Mouse (Mus musculus) neural tube, embryonic 14.5 days (tissue): Measurements from ENCODE around the gene Itga9. TPM values are rescaled to one million over a fixed set of nuclear protein-coding genes. Genes with fewer than 3 reads are reported as not detected.

ENCODE experiments used
- ATAC-seq: fragments of 200-750 bp; cut with Nextera tagmentation; 2 replicates; pipeline ENCODE4 v1.8.0; 2017; ENCODE audit warnings: low read depth, mild to moderate bottlenecking, moderate TSS enrichment, moderate library complexity
- H3K27ac ChIP-seq: fragments of 300-500 bp; sonication (generic); 2 replicates; pipeline ENCODE4 v1.5.1; 2014; ENCODE audit warnings: low read depth, mild to moderate bottlenecking, control low read depth, low read length, moderate library complexity, mixed read lengths
- H3K27me3 ChIP-seq: fragments of 300-500 bp; sonication (generic); 2 replicates; pipeline ENCODE4 v1.6.1; 2014; ENCODE audit warnings: low read length; ENCODE audit not compliant: control insufficient read depth, insufficient read depth
- H3K36me3 ChIP-seq: fragments of 300-500 bp; sonication (generic); 2 replicates; pipeline ENCODE4 v1.6.1; 2014; ENCODE audit warnings: low read length, mixed read lengths; ENCODE audit not compliant: control insufficient read depth, insufficient read depth
- H3K4me1 ChIP-seq: fragments of 300-500 bp; sonication (generic); 2 replicates; pipeline ENCODE4 v1.6.1; 2014; ENCODE audit warnings: low read length; ENCODE audit not compliant: control insufficient read depth, insufficient read depth
- H3K4me2 ChIP-seq: fragments of 300-500 bp; sonication (generic); 2 replicates; pipeline ENCODE4 v1.6.1; 2014; ENCODE audit warnings: mild to moderate bottlenecking, low read depth, low read length, control low read depth
- H3K4me3 ChIP-seq: fragments of 300-500 bp; sonication (generic); 2 replicates; pipeline ENCODE4 v1.5.1; 2014; ENCODE audit warnings: low read depth, low read length, control low read depth, mixed read lengths
- H3K9ac ChIP-seq: fragments of 300-500 bp; sonication (generic); replicated peaks from 2 replicates; pipeline ENCODE4 v1.6.1; 2014; ENCODE audit warnings: low read depth, mild to moderate bottlenecking, control low read depth, low read length, mixed read lengths
- H3K9me3 ChIP-seq: fragments of 300-500 bp; sonication (generic); 2 replicates; pipeline ENCODE4 v1.6.1; 2016; ENCODE audit warnings: low read length; ENCODE audit not compliant: control insufficient read depth
- WGBS: fragments of 180-500 bp; shearing (Covaris S2); extraction: QIAGEN DNeasy Blood & Tissue Kit; methylation state at CpG from one replicate; pipeline ENCODE4 v1.1.7; 2014; 5-methylcytosine and 5-hydroxymethylcytosine counted together
- polyA plus RNA-seq: library from polyadenylated mRNA; unstranded; fragments of >200 nt; fragmentation: Nextera tagmentation; extraction: Ambion mirVana; gene quantifications from 2 replicates; pipeline ENCODE4 v1.2.1, GENCODE M21; 2014

The Itga9 gene
- polyA plus RNA-seq, 1 experiment from 2014 or later = 1.7 TPM

DNA sequence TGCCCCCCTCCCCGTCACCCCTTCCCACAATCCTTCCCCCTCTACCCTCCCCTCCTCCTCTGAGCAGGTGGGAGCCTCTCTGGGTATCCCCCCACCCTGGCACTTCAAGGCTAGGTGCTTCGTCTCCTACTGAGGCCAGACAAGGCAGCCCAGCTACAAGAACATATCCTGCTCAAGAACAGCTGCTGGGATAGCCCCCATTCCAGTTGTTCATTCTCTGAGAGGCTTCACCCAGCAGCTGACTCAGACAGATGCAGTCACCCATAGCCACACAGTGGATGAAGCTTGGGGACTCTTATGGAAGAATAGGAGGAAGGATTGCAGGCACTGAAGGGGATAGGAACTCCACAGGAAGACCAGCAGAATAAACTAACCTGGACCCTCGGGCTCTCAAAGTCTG, 157.2 kb downstream of the Itga9 start:
- H3K4me3 ChIP-seq = no peak overlapping the region
- H3K27ac ChIP-seq = no peak overlapping the region
- no peaks in the 10 kb centered on the region for H3K9me3 ChIP-seq
- H3K36me3 ChIP-seq = no peaks in the 10 kb centered on the region
- no peak for ATAC-seq
- H3K4me2 ChIP-seq = no peak overlapping the region
- WGBS = 79% methylated on average over 3 of the region's 3 CpGs
- peaks cover 3% of the 10 kb centered on the region; the same call in 1 of the 2 replicates for H3K4me1 ChIP-seq
- no peak overlapping the region for H3K9ac ChIP-seq
- H3K27me3 ChIP-seq = no peaks in the 10 kb centered on the region

DNA sequence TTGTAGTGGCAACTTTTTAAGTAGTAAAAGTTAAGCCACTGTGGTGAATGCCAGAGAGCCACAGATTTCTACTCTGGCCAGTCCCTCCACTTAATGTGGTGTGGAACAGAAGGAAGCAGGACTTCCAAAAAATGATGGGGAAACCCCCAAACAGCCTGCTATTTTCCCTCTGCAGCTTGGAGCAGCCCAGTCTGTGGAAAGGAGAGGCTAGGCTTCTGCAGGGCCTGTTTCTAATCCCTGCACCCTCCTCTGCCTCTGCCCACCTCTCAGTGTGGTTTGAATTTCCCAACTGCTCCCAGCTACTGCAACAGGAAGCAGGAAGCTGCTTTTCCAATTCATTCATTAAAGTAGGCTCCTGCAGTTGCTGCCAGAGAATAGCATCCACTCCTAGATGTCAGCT, 158.6 kb downstream of the Itga9 start:
- no peak overlapping the region for H3K27ac ChIP-seq
- H3K27me3 ChIP-seq = no peaks in the 10 kb centered on the region
- H3K4me1 ChIP-seq = peaks cover 3% of the 10 kb centered on the region; the same call in 1 of the 2 replicates
- no peaks in the 10 kb centered on the region for H3K9me3 ChIP-seq
- ATAC-seq = no peak
- H3K4me3 ChIP-seq = no peak overlapping the region
- H3K36me3 ChIP-seq = no peaks in the 10 kb centered on the region
- no peak overlapping the region for H3K9ac ChIP-seq
- no peak overlapping the region for H3K4me2 ChIP-seq

DNA sequence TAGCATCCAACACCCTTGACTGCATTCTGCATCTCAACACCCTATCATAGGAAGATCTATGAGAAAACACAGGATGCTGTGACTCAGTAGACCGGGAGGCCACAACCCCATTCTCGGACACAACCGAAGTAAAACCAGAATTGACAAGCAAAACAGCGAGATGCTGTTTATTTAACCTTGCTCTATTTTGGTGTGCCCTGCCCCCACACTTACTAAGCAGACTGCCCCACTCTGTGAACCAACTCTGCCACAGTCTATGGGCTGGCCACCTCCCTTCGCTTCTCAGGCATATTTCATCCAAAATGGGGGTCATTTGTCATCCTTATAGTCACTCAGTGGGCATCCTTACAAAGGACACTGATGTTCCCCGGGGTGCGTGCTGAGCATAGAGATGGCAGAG, 160.5 kb downstream of the Itga9 start:
- Histone ChIP-seq H3K9me3 (no peaks in the 10 kb centered on the region), H3K4me1 (peaks cover 3% of the 10 kb centered on the region; the same call in 1 of the 2 replicates), H3K36me3 (no peaks in the 10 kb centered on the region), H3K9ac (no peak overlapping the region), H3K27me3 (no peaks in the 10 kb centered on the region), H3K4me3 (no peak overlapping the region), H3K27ac (no peak overlapping the region), H3K4me2 (no peak overlapping the region)
- 62% methylated on average over 7 of the region's 7 CpGs for WGBS
- no peak; the same call in 1 of the 2 replicates for ATAC-seq

DNA sequence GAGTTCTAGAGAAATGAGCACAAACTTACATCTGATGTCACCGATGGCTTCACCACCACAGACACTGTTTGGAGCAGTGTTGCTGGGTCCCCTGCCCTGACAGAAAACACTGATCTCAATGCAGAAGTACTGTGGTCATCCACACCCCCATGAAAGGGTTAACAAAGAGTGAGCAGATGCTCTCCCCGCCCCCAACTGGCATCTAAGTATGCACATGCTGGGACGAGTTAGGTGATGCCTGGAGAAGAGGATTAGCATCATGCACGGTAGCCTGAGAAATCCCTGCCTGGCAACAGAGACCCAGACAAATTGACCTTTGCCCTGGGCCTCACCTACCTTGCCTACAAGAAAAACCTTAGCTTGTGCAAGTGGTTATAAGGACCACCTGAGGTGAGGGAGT, 162.1 kb downstream of the Itga9 start:
- Histone ChIP-seq H3K27ac (no peak overlapping the region), H3K36me3 (no peaks in the 10 kb centered on the region), H3K4me3 (no peak overlapping the region), H3K9me3 (no peaks in the 10 kb centered on the region), H3K27me3 (no peaks in the 10 kb centered on the region), H3K4me1 (peaks cover 3% of the 10 kb centered on the region; the same call in 1 of the 2 replicates), H3K9ac (no peak overlapping the region), H3K4me2 (no peak overlapping the region)
- ATAC-seq = no peak
- WGBS = 43% methylated on average over 4 of the region's 4 CpGs

DNA sequence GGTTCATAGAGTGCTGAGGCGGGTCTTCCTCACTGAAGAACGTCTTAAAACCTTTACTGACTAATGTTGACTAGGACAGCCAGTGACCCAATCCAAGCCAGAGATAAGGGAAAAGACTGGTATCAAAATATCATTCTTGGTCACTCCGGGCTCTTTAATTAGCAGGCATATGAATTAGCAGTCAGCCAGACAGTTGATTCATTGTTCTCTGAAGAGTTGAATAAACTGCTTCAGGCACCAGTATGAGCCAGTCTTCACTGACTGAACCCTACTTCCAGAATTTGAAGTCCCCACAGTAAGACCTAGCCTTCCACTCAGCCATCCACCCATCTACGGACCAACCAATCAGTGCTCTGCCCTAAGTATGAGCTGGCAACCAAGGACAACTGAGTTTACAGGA, 163.9 kb downstream of the Itga9 start:
- peaks cover 3% of the 10 kb centered on the region; the same call in 1 of the 2 replicates for H3K4me1 ChIP-seq
- no peaks in the 10 kb centered on the region for H3K9me3 ChIP-seq
- no peaks in the 10 kb centered on the region for H3K27me3 ChIP-seq
- H3K27ac ChIP-seq = no peak overlapping the region
- no peak for ATAC-seq
- no peaks in the 10 kb centered on the region for H3K36me3 ChIP-seq
- no peak overlapping the region for H3K4me2 ChIP-seq
- H3K9ac ChIP-seq = no peak overlapping the region
- no peak overlapping the region for H3K4me3 ChIP-seq
- WGBS = 81% methylated on average over 4 of the region's 4 CpGs

DNA sequence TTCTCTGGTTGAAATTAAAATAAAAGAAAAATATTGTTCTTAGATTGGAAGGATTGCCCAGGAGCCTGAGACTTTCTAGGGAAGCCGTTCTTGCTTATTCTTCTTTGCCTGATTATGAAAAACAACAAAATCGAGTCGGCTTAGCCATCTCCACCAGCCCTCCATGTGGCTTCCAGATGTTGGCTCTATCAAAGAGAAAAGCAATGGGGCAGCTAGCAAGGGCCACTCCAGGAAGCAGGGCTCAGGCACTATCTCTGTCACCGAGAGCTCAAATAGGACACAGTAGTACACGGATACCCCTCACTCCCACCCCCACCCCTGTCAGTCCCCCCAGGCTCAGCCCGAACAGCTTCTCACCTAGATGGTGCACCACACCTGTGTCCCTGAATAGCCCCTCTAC, 168.2 kb downstream of the Itga9 start:
- no peak overlapping the region for H3K9ac ChIP-seq
- H3K27me3 ChIP-seq = no peaks in the 10 kb centered on the region
- H3K4me2 ChIP-seq = no peak overlapping the region
- no peaks in the 10 kb centered on the region for H3K9me3 ChIP-seq
- no peaks in the 10 kb centered on the region for H3K36me3 ChIP-seq
- ATAC-seq = no peak
- H3K4me1 ChIP-seq = no peaks in the 10 kb centered on the region
- no peak overlapping the region for H3K4me3 ChIP-seq
- H3K27ac ChIP-seq = no peak overlapping the region
- WGBS = 82% methylated on average over 6 of the region's 6 CpGs

DNA sequence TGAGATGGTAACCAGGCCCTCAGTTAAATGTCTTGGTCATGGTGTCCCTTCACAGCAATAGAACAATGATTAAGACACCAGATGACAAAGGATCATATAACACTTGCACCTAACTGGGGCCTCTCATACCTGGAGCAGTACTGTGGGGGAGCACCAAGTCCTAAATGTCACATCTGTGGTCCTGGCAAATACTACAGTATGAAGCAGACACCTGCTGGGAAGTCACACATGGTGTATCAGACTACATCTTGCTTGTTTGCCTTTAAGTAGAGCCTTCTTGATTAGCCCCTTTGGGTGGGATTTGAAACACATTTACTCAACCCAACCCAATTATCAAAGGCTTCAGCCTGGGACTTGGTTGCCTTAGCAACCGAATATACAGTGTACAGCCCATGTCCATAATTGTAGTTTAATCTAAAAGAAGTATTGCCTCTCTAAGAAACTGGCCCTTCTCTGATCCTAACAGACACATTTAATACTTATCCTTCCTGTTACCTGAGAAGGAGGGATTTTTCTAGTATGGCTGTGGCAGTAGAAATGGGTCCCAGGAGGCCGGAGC, 170.5 kb downstream of the Itga9 start:
- Histone ChIP-seq H3K4me3 (no peak overlapping the region), H3K36me3 (no peaks in the 10 kb centered on the region), H3K9ac (no peak overlapping the region), H3K9me3 (no peaks in the 10 kb centered on the region), H3K4me1 (no peaks in the 10 kb centered on the region), H3K27me3 (no peaks in the 10 kb centered on the region), H3K4me2 (no peak overlapping the region), H3K27ac (no peak overlapping the region)
- no peak for ATAC-seq
- 94% methylated on average over 2 of the region's 2 CpGs for WGBS

DNA sequence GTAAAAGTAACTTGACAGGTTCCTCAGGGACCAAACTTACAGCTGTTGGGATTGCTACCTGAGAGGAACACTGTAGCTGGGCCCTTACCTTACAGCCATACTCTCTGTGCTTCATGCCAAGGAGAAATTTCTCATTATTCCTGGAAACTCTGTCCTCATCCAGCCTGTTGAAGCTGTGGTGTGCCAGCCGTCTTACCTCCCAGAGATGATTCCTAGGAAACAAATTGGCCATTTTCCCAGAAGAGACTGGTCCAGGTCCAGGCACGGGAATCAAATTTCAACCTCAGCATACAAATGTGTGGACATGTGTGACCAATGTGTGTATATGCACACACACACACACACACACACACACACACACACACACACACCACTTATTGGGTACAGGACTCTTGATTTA, 172.1 kb downstream of the Itga9 start:
- Histone ChIP-seq H3K27me3 (no peaks in the 10 kb centered on the region), H3K4me1 (no peaks in the 10 kb centered on the region), H3K4me2 (no peak overlapping the region), H3K36me3 (no peaks in the 10 kb centered on the region), H3K27ac (no peak overlapping the region), H3K9me3 (no peaks in the 10 kb centered on the region), H3K9ac (no peak overlapping the region), H3K4me3 (no peak overlapping the region)
- 64% methylated on average over 2 of the region's 2 CpGs for WGBS
- ATAC-seq = no peak

DNA sequence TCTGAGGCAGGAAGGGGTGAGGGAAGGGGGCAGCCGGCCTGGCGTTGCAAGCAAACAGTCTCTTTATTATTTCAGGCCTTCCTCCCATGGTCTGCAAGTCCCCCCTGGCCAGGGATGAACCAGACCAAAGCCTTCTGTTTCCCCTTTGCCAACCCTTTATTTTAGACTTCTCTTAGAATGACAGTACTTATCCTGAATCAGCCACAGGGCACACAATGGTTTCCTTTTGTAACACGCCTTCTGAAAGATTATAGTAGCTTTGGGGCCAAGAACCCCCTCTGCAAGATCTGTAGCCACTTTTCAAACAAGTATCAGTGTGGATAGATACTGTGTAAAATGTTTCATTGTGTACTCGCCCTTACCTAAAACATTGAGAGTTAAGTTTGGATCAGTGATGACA, 178.1 kb downstream of the Itga9 start:
- no peaks in the 10 kb centered on the region for H3K36me3 ChIP-seq
- H3K27ac ChIP-seq = no peak overlapping the region
- ATAC-seq = no peak
- WGBS = 52% methylated on average over 4 of the region's 4 CpGs
- no peaks in the 10 kb centered on the region for H3K9me3 ChIP-seq
- no peak overlapping the region for H3K4me2 ChIP-seq
- H3K4me1 ChIP-seq = no peaks in the 10 kb centered on the region
- H3K9ac ChIP-seq = no peak overlapping the region
- H3K27me3 ChIP-seq = no peaks in the 10 kb centered on the region
- H3K4me3 ChIP-seq = no peak overlapping the region
